Mouse (Mus musculus): ENCODE results near the gene Spata20.

Spata20 gene

DNA sequence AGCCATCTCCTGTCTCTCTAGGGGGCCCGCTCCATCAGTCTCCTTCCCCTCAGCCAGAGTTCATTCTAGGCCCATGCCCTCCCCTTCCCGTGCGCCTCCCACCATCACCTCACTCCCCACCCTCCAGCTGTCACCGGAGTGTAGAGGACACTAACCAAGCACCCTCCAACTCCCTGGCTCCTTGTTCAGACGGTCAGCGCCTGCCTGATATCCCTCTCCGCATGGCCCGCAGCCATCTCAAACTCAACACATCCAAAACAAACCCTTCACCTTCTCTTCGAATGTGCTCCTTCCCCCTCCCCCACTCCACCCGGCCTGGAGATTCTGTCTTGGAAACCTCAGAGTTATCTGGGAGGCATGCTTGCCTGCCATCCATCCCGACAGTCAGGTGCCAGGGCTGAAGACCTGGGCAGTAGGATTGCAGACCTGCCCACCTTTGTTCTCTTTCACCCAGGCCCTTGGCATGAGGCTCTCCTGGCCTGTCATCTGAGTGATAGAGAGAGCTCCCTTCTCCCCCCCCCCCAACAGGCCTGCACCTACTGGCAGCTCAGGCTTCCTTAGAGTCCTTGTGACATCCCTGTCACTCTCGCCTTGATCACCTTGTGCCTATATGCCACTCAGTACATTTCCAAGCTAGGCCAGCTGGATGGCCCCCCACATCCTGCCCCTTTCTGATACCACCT, 34.7 kb downstream of the Spata20 start:
- no peak for DNase-seq (ENCODE audit: low spot score in 2 of 2)

GRCm38 (mm10) chr11:94449886-94450285, 36.1 kb downstream of the Spata20 start:
- DNase-seq (ENCODE audit: low spot score in 2 of 2): no peak

- DNase-seq (ENCODE audit: low spot score in 2 of 2): no peak
These were observed 36.7 kb downstream of the Spata20 start for GRCm38 (mm10) chr11:94449239-94449638.

DNA sequence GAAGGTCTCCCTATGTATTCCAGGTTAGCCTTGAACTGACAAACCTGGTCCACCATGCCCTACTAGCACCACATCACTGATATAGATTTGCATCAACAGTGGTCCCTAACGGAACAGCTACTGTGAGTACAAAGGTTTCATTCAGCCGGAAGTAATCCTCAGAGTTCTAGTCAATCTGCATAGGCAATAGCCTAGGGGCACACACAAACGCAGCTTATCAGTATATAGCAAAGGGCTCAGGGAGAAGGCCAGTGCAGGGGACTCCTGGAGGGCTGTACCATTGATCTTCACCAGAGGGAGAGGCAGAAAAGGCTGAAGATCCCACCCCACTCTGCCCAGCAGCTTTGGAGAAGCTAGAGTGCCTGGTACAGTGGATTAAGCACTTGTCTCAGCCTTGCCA, 39.0 kb downstream of the Spata20 start:
- DNase-seq (ENCODE audit: low spot score in 2 of 2): no peak

GRCm38 (mm10) chr11:94445300-94445699, 40.7 kb downstream of the Spata20 start:
- no peak for DNase-seq (ENCODE audit: low spot score in 2 of 2)

DNA sequence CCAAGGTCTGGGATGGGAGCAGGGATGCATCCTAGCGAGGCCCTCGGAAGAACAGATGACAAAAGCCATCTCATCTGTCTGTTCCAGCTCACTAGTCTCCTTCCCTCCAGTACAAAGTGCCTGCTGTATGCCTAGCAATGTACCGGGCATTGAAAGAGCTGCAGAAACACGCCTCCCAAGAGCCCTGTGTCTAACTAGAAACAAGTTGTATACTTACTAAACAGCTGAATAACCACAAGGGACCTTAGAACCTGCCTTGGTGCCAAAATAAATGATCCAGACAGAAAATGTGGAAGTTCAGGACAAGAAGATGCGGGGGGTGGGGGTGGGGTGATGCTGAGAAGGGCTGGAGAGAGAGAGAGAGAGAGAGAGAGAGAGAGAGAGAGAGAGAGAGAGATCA, 41.1 kb downstream of the Spata20 start:
- no peak for DNase-seq (ENCODE audit: low spot score in 2 of 2)

DNA sequence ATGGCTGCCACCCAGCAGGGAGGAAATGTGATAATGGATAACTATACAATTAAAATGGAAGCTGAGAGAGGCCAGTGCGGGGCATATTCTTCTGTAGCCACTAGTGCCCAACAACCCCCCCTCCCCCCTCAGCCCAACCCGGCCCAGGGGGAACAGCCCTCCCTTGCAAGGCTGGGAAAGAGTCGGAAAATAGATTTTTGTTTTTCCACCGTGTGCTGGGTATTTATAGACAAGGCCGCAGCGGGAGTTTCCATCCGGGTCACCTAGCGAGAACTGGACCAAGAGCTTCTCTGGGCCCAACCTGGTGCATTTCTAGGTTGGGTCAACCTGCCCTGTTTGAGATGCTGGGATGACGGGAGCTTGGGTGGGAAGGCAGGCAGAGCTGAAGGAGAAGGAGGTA, 44.2 kb downstream of the Spata20 start:
- DNase-seq (ENCODE audit: low spot score in 2 of 2): no peak

- no peak for DNase-seq (ENCODE audit: low spot score in 2 of 2)
These were observed 44.9 kb downstream of the Spata20 start for GRCm38 (mm10) chr11:94441122-94441521.

GRCm38 (mm10) chr11:94440421-94440820, 45.6 kb downstream of the Spata20 start:
- DNase-seq (ENCODE audit: low spot score in 2 of 2): no peak

DNA sequence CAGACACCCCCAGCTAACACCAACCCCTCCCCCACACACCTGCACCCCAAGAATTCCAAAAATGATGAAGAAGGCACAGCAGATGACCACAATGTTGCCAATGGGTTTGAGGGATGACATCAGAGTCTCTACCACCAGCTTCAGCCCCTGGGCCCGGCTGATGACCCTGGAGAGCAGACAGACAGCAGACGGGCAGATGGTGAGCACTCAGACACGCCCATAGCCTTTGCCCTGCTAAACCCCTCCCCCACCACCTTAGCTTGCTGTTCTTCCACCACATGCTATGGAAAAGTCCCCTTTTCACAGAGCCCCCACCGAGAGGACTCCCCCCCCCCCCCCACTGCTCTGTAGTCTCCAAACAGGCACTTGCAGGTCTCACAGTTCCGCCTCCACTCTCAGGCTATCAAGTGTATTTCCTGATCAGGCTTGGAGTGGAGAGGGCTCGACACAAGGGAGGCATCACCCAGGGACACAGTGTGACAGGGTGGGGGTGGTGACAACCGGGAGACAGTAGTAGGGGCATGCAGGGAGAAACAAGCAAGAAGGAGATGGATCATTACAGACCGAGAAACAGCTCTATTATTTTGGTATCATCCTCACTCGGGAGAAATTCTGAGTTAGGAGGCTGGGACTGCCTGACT, 56.8 kb downstream of the Spata20 start:
- no peak for DNase-seq (ENCODE audit: low spot score in 2 of 2)
